Mouse (Mus musculus): ENCODE data around the gene Tfip11. TPM values are rescaled to one million over a fixed set of nuclear protein-coding genes. Genes with fewer than 3 reads are reported as not detected.

The Tfip11 gene
- total and polyA plus RNA-seq, 3 experiments: 34.6 to 44.7 TPM; not detected in 1

DNA sequence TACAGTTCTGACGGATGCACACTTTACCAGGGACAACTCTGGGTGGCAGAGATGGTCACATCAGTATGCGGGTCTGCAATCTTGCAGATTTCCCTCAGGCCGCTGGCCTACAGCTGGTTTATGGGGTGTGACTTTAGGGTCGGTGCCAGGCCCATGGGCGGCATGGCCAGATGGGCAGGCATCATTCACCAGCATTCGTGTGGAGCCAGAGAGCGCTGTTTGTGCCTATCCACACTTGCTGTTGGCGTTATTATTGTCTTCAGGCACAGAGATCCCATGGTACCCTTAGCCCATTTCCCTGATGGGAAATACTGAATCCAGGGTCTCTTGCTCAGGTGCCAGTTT lies 35.6 kb upstream of the Tfip11 start:
- no peak overlapping the region for H3K4me3 ChIP-seq (ENCODE audit: control insufficient read depth in 1 of 2, insufficient read depth in 1 of 2, low read depth in 2 of 2, low read length in 2 of 2)
- H3K9ac ChIP-seq (ENCODE audit: control insufficient read depth, low read depth, low read length, poor library complexity, severe bottlenecking): no peak overlapping the region
- TF ChIP-seq TBP (IDR thresholded peaks at IDR 0.05; ENCODE audit: low read depth, low read length) (no peak), TAL1 (IDR thresholded peaks at IDR 0.05; ENCODE audit: low read length) (no peak), MEF2A (IDR thresholded peaks at IDR 0.05; ENCODE audit: extremely low read depth, insufficient replicate concordance, low read depth, low read length, poor library complexity, severe bottlenecking) (no peak), RAD21 (IDR thresholded peaks at IDR 0.05; ENCODE audit: low read depth, low read length) (no peak), MAFK (IDR thresholded peaks at IDR 0.05; ENCODE audit: borderline replicate concordance, low read depth, low read length) (no peak), ETS1 (IDR thresholded peaks at IDR 0.05; ENCODE audit: low read depth, low read length) (no peak), CHD1 (IDR thresholded peaks at IDR 0.05; ENCODE audit: low read depth, low read length) (no peak), MYB (IDR thresholded peaks at IDR 0.05; ENCODE audit: low read depth, low read length) (no peak), RCOR1 (IDR thresholded peaks at IDR 0.05; ENCODE audit: low read depth, low read length) (no peak), ZC3H11A (IDR thresholded peaks at IDR 0.05; ENCODE audit: low read depth, low read length) (no peak), SIN3A (IDR thresholded peaks at IDR 0.05; ENCODE audit: low read length) (no peak), GATA1 (IDR thresholded peaks at IDR 0.05; ENCODE audit: low read depth, low read length) (no peak), MAZ (IDR thresholded peaks at IDR 0.05; ENCODE audit: low read depth, low read length) (no peak), NELFE (IDR thresholded peaks at IDR 0.05; ENCODE audit: low read depth, low read length) (no peak)
- H3K36me3 ChIP-seq (ENCODE audit: control insufficient read depth in 1 of 2, insufficient read depth in 2 of 2, low read length in 2 of 2): peaks cover 0 to 29% of the 10 kb centered on the region in 2 experiments; a peak in 2 of 4 replicates
- no peaks in the 10 kb centered on the region for H3K27me3 ChIP-seq (ENCODE audit: control insufficient read depth in 1 of 2, insufficient read depth in 2 of 2, low read length in 2 of 2)
- peaks cover 10 to 46% of the 10 kb centered on the region in 2 experiments for H3K4me1 ChIP-seq (ENCODE audit: control insufficient read depth in 1 of 2, insufficient read depth in 2 of 2, low read length in 2 of 2)
- H3K27ac ChIP-seq (ENCODE audit: control insufficient read depth, low read depth, low read length): no peak overlapping the region
- no peak for DNase-seq (ENCODE audit: low read depth, low spot score)
- no peaks in the 10 kb centered on the region for H3K9me3 ChIP-seq (replicated peaks; ENCODE audit: insufficient read depth, low read length)
- peaks cover 60% of the 10 kb centered on the region for H3K79me2 ChIP-seq (ENCODE audit: control insufficient read depth, insufficient read depth, low read length, poor library complexity)

DNA sequence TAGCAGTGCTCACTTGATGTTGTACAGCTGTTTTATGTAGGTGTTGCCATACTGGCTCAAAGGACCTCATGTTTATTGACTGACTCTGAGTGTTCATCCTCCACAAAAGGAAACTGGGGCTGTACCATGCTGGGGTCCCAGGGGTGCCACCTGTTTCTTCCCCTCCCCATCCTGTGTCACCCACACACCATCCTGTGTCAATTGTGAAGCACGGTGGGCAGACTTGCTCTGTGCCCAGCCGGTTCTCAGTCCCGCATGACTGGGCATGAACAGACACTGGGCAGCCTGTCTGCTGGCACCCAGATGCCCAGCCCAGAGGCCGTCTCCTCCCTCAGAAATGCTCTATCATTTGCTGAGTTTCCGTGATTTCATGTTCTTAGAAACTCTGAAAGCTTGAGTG lies 34.3 kb upstream of the Tfip11 start:
- DNase-seq (ENCODE audit: low read depth, low spot score): no peak
- peaks cover 0 to 32% of the 10 kb centered on the region in 2 experiments; a peak in 2 of 4 replicates for H3K36me3 ChIP-seq (ENCODE audit: control insufficient read depth in 1 of 2, insufficient read depth in 2 of 2, low read length in 2 of 2)
- TF ChIP-seq TCF12 (IDR thresholded peaks at IDR 0.05; ENCODE audit: low read depth, low read length) (no peak), HCFC1 (IDR thresholded peaks at IDR 0.05; ENCODE audit: low read depth, low read length) (no peak), MAFK (IDR thresholded peaks at IDR 0.05; ENCODE audit: borderline replicate concordance, low read depth, low read length) (no peak), RCOR1 (IDR thresholded peaks at IDR 0.05; ENCODE audit: low read depth, low read length) (no peak), ZNF384 (IDR thresholded peaks at IDR 0.05; ENCODE audit: low read depth, low read length) (no peak), GABPA (IDR thresholded peaks at IDR 0.05; ENCODE audit: low read depth, low read length) (no peak), TBP (IDR thresholded peaks at IDR 0.05; ENCODE audit: low read depth, low read length) (no peak), JUND (IDR thresholded peaks at IDR 0.05; ENCODE audit: low read depth, low read length) (no peak), ELF1 (IDR thresholded peaks at IDR 0.05; ENCODE audit: low read depth, low read length) (no peak), POLR2AphosphoS2 (IDR thresholded peaks at IDR 0.05; ENCODE audit: low read length) (no peak), ZMIZ1 (IDR thresholded peaks at IDR 0.05; ENCODE audit: low read depth, low read length) (no peak), CTCF (IDR thresholded peaks at IDR 0.05 in 2 of 3, conservative IDR thresholded peaks at IDR 0.05 in 1 of 3; ENCODE audit: control insufficient read depth in 1 of 3, insufficient read depth in 1 of 3, low read depth in 2 of 3, low read length in 3 of 3, poor library complexity in 1 of 3, severe bottlenecking in 1 of 3) (no peak), MEF2A (IDR thresholded peaks at IDR 0.05; ENCODE audit: extremely low read depth, insufficient replicate concordance, low read depth, low read length, poor library complexity, severe bottlenecking) (no peak), NELFE (IDR thresholded peaks at IDR 0.05; ENCODE audit: low read depth, low read length) (no peak), EP300 (IDR thresholded peaks at IDR 0.05; ENCODE audit: low read depth in 1 of 2, low read length in 2 of 2) (no peak), USF2 (IDR thresholded peaks at IDR 0.05; ENCODE audit: borderline replicate concordance in 1 of 2, insufficient read depth in 1 of 2, low read depth in 1 of 2, low read length in 2 of 2) (no peak), KAT2A (conservative IDR thresholded peaks at IDR 0.05; ENCODE audit: low read depth, low read length) (no peak), UBTF (IDR thresholded peaks at IDR 0.05; ENCODE audit: borderline replicate concordance, insufficient read depth, low read depth, low read length) (no peak)
- H3K9me3 ChIP-seq (replicated peaks; ENCODE audit: insufficient read depth, low read length): no peaks in the 10 kb centered on the region
- no peaks in the 10 kb centered on the region for H3K27me3 ChIP-seq (ENCODE audit: control insufficient read depth in 1 of 2, insufficient read depth in 2 of 2, low read length in 2 of 2)
- H3K4me1 ChIP-seq (ENCODE audit: control insufficient read depth in 1 of 2, insufficient read depth in 2 of 2, low read length in 2 of 2): peaks cover 15 to 47% of the 10 kb centered on the region in 2 experiments
- no peak overlapping the region for H3K4me3 ChIP-seq (ENCODE audit: control insufficient read depth in 1 of 2, insufficient read depth in 1 of 2, low read depth in 2 of 2, low read length in 2 of 2)
- peaks cover 64% of the 10 kb centered on the region for H3K79me2 ChIP-seq (ENCODE audit: control insufficient read depth, insufficient read depth, low read length, poor library complexity)
- no peak overlapping the region for H3K27ac ChIP-seq (ENCODE audit: control insufficient read depth, low read depth, low read length)
- H3K9ac ChIP-seq (ENCODE audit: control insufficient read depth, low read depth, low read length, poor library complexity, severe bottlenecking): no peak overlapping the region
